Mouse (Mus musculus) heart, embryonic 15.5 days (tissue): ENCODE measurements around the gene Osbp2. TPM values are rescaled to one million over a fixed set of nuclear protein-coding genes. Genes with fewer than 3 reads are reported as not detected.
A peak's percentile ranks its signal among the peaks of the same experiment; 100 is the strongest.

Source experiments
- ATAC-seq: fragments of 200-750 bp; cut with Nextera tagmentation; replicated peaks from 2 replicates; pipeline ENCODE4 v1.8.0; 2017; ENCODE audit warnings: low read depth, moderate TSS enrichment; ENCODE audit not compliant: insufficient number of reproducible peaks, insufficient read depth, low FRiP score
- H3K27ac ChIP-seq: fragments of 300-500 bp; sonication (generic); 2 replicates; pipeline ENCODE4 v1.5.1; 2015; ENCODE audit warnings: mild to moderate bottlenecking, inconsistent platforms
- H3K27me3 ChIP-seq: fragments of 300-500 bp; sonication (generic); 2 replicates; pipeline ENCODE4 v1.6.1; 2015; ENCODE audit warnings: inconsistent platforms
- H3K36me3 ChIP-seq: fragments of 300-500 bp; sonication (generic); 2 replicates; pipeline ENCODE4 v1.6.1; 2015; ENCODE audit warnings: mild to moderate bottlenecking, inconsistent platforms
- H3K4me1 ChIP-seq: fragments of 300-500 bp; sonication (generic); replicated peaks from 2 replicates; pipeline ENCODE4 v1.6.1; 2015; ENCODE audit warnings: inconsistent platforms
- H3K4me2 ChIP-seq: fragments of 300-500 bp; sonication (generic); 2 replicates; pipeline ENCODE4 v1.6.1; 2015; ENCODE audit warnings: inconsistent platforms, mild to moderate bottlenecking, moderate library complexity
- H3K4me3 ChIP-seq: fragments of 300-500 bp; sonication (generic); 2 replicates; pipeline ENCODE4 v1.5.1; 2015; ENCODE audit warnings: mild to moderate bottlenecking, inconsistent platforms
- H3K9ac ChIP-seq: fragments of 300-500 bp; sonication (generic); 2 replicates; pipeline ENCODE4 v1.6.1; 2015; ENCODE audit warnings: mild to moderate bottlenecking, inconsistent platforms
- H3K9me3 ChIP-seq: fragments of 300-500 bp; sonication (generic); replicated peaks from 2 replicates; pipeline ENCODE4 v1.6.1; 2016; ENCODE audit warnings: inconsistent platforms
- WGBS: fragments of 180-500 bp; shearing (Covaris S2); methylation state at CpG from one replicate; pipeline ENCODE4 v1.1.7; 2015; ENCODE audit warnings: mixed read lengths; 5-methylcytosine and 5-hydroxymethylcytosine counted together
- polyA plus RNA-seq: library from polyadenylated mRNA; unstranded; fragments of >200 nt; fragmentation: Nextera tagmentation; extraction: Ambion mirVana; gene quantifications from 2 replicates; pipeline ENCODE4 v1.2.1, GENCODE M21; 2015

Gene Osbp2
- polyA plus RNA-seq, 1 experiment from 2014 or later = 1.5 TPM

DNA sequence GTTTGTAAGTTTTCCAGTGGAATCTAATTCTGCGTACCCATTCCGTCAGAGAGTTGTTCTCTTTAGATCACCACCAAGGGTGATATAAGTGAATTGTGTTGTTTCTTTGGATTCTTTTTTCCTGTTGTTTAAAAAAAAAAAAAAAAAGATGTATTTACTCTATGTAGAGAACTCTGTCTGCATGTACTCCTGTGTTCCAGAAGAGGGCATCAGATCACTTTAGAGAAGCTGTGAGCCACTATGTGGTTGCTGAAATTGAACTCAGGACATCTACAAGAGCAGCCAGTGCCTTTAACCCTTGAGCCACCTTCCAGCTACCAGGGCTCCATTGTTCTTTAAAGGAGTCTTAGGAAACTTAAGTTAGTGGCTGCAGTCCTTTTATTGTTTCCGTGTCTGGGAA is 166.3 kb downstream of the Osbp2 start:
- H3K4me1 ChIP-seq = no peaks in the 10 kb centered on the region
- ATAC-seq = no peak
- H3K27ac ChIP-seq = no peak overlapping the region
- no peaks in the 10 kb centered on the region for H3K9me3 ChIP-seq
- H3K9ac ChIP-seq = no peak overlapping the region
- no peak overlapping the region for H3K4me2 ChIP-seq
- no peak overlapping the region for H3K4me3 ChIP-seq
- no peaks in the 10 kb centered on the region for H3K27me3 ChIP-seq
- WGBS = 84% methylated on average over 3 of the region's 3 CpGs
- H3K36me3 ChIP-seq = no peaks in the 10 kb centered on the region; the same call in 1 of the 2 replicates

DNA sequence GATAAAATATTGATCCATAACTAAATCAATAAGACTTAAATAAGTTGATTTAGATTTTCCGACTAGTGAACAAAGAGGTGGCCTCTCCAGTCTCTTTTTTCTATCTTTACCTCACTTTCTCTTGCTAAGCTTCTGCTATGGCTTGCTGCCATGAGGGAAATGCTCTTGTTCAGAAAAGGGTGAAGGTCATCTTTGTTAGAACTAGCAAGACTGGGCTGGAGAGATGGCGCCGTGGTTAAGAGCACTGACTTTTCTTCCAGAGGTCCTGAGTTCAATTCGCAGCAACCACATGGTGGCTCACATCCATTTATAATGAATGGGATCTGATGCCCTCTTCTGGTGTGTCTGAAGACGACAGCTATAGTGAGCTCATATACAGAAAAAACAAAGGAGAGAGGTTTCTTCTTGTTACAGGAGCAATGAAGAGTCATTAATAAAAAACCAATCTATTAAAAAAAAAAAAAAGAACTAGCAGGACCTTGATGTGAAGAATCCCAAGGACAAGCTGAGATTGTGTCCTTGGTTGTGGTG is 167.6 kb downstream of the Osbp2 start:
- WGBS = 80% methylated on average over 5 of the region's 5 CpGs
- H3K9me3 ChIP-seq = no peaks in the 10 kb centered on the region
- H3K36me3 ChIP-seq = peaks cover 5% of the 10 kb centered on the region; the same call in 1 of the 2 replicates
- H3K4me2 ChIP-seq = no peak overlapping the region
- no peak for ATAC-seq
- H3K27me3 ChIP-seq = no peaks in the 10 kb centered on the region
- no peak overlapping the region for H3K4me3 ChIP-seq
- no peak overlapping the region for H3K9ac ChIP-seq
- no peak overlapping the region for H3K27ac ChIP-seq
- no peaks in the 10 kb centered on the region for H3K4me1 ChIP-seq

DNA sequence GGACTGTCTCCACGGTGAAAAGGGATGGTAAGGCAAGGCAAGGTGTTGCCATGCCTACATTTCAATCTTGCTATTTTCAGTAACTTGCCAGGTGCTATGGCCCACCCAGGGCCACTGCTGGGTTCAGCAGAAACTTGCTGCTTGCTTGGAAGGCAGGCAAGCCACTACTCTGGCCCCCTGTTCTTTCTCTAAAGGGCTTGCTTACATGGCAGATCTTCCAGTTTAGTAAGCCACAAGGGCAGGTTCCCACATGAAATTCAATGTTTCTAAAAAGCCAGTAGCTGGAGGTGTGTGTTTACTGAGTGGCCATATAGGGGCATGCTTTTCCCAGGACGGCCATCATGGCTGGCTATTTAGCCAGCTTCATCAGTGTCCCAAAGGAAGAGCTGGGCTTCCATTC is 172.0 kb downstream of the Osbp2 start:
- no peak overlapping the region for H3K9ac ChIP-seq
- no peak overlapping the region for H3K27ac ChIP-seq
- H3K9me3 ChIP-seq = no peaks in the 10 kb centered on the region
- peaks cover 47% of the 10 kb centered on the region for H3K36me3 ChIP-seq
- H3K4me2 ChIP-seq = no peak overlapping the region
- no peak for ATAC-seq
- H3K4me3 ChIP-seq = no peak overlapping the region
- WGBS = 76% methylated on average over 2 of the region's 2 CpGs
- no peaks in the 10 kb centered on the region for H3K27me3 ChIP-seq
- no peaks in the 10 kb centered on the region for H3K4me1 ChIP-seq

DNA sequence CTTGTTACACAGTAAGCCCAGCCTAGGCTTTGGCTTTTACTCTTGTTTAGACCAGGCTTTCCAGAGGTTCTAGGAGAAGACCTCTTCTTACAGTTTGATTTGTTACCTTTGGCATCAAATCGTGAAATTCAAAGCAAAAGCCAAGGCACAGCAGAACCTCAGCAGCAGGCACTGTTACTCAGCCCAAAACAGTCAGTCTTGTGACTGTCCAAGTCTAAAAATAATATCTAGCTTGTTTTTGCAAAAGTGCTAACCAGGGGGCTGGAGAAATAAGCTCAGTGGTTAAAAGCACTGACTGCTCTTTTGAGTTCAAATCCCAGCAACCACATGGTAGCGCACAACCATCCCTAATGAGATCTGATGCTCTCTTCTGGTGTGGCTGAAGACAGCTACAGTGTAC is 176.8 kb downstream of the Osbp2 start:
- Histone ChIP-seq H3K36me3 (peaks cover 89% of the 10 kb centered on the region), H3K9ac (no peak overlapping the region), H3K4me3 (no peak overlapping the region), H3K4me2 (no peak overlapping the region), H3K27ac (no peak overlapping the region), H3K27me3 (no peaks in the 10 kb centered on the region), H3K4me1 (no peaks in the 10 kb centered on the region), H3K9me3 (no peaks in the 10 kb centered on the region)
- 88% methylated on average over 2 of the region's 2 CpGs for WGBS
- ATAC-seq = no peak

DNA sequence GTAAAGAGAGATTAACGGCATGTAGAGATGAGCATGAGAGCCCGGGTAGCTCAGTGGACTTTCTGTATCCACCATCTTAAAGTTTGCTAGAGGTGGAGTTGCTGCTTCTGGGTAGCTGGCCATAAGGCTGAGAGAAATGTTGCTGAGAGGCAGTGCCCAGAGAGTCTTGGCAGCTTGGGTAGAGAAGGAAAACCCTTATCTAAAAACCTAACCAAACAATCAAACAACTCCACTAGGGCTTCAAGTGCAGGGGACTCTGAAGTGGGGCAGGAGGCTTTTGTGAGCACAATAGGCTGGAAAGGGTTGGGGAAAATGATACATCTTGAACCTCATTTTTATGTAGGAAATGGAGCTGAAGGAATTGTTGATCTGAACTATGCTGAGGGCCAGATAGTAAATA is 177.4 kb downstream of the Osbp2 start:
- Histone ChIP-seq H3K27me3 (no peaks in the 10 kb centered on the region), H3K4me2 (no peak overlapping the region), H3K9ac (no peak overlapping the region), H3K9me3 (no peaks in the 10 kb centered on the region), H3K4me1 (no peaks in the 10 kb centered on the region), H3K27ac (no peak overlapping the region), H3K4me3 (no peak overlapping the region), H3K36me3 (peaks cover 90% of the 10 kb centered on the region)
- WGBS = 87% methylated on average over 2 of the region's 2 CpGs
- ATAC-seq = no peak

DNA sequence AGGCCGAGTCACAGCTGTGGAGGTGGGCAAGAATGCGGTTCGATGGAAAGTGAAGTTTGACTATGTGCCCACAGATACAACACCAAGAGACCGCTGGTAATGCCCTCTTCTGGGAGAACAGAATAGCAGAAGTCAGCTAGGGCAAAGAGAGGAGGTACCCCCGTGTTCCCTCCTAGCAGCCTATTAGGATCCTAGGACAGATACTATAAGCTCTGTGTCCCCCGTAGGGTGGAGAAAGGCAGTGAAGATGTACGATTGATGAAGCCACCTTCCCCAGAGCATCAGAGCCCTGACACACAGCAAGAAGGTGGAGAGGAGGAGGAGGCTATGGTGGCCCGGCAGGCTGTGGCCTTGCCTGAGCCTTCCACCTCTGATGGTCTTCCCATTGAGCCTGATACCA is 178.3 kb downstream of the Osbp2 start:
- WGBS = 92% methylated on average over 8 of the region's 8 CpGs
- Histone ChIP-seq H3K36me3 (peaks cover 90% of the 10 kb centered on the region), H3K27me3 (no peaks in the 10 kb centered on the region), H3K4me2 (no peak overlapping the region), H3K27ac (no peak overlapping the region), H3K9ac (no peak overlapping the region), H3K9me3 (no peaks in the 10 kb centered on the region), H3K4me3 (no peak overlapping the region), H3K4me1 (no peaks in the 10 kb centered on the region)
- ATAC-seq = no peak

DNA sequence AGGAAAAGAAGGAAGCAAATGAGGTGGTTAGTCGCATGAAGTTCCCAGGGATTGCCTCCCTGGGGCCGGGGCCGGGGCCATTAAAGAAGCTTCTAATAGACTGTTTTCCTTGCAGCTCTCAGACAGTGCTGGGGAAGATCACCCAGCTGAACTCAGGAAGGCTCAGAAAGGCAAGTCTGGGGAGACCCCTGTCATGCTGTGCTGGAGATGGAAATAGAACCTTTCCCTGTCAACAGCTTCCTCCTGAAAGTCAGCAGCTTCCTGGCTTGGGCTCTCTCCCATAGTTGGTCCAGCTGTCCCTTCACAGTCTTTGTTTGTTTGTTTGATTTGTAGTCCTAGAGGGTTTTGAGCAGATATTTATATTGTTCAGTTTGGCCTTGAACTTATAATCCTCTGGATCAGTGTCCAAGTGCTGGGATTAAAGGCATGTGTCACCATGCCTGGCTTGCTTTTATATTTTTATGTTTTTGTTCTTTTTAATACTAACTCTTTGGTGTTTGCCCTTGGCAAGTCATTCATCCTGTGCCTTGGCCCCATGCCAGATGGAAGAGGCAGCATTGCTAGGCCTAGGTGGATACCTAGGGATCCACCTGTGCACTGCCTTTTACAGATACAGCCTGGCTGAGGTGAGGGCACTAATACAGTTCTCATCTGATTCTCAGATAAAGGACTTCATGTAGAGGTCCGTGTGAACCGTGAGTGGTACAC is 178.8 kb downstream of the Osbp2 start:
- no peaks in the 10 kb centered on the region for H3K4me1 ChIP-seq
- ATAC-seq = no peak
- H3K27ac ChIP-seq = no peak overlapping the region
- no peaks in the 10 kb centered on the region for H3K9me3 ChIP-seq
- H3K27me3 ChIP-seq = no peaks in the 10 kb centered on the region
- no peak overlapping the region for H3K4me2 ChIP-seq
- peaks cover 90% of the 10 kb centered on the region for H3K36me3 ChIP-seq
- no peak overlapping the region for H3K9ac ChIP-seq
- no peak overlapping the region for H3K4me3 ChIP-seq
- 93% methylated on average over 5 of the region's 5 CpGs for WGBS

DNA sequence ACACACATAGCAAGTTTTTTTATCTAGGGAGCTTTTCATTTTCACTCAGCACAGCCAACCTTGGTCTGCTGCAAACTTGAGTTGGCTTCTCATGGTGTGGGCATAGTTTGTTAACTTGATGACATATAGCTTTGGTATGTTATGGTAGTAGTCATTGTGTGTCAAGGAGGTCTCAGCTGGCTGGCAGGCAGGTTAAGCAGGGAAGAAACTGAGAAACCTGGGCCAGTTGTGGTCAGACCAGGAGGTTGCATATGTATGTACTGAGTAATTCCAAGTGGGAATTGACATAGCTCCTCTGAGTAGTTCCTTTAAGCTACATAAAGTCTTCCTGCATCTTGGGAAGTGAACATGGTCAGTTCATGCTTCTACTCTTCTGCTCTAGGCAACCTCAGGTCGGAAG is 179.5 kb downstream of the Osbp2 start:
- no peak for ATAC-seq
- 96% methylated on average over 1 of the region's 1 CpGs for WGBS
- H3K36me3 ChIP-seq = peaks cover 89% of the 10 kb centered on the region

DNA sequence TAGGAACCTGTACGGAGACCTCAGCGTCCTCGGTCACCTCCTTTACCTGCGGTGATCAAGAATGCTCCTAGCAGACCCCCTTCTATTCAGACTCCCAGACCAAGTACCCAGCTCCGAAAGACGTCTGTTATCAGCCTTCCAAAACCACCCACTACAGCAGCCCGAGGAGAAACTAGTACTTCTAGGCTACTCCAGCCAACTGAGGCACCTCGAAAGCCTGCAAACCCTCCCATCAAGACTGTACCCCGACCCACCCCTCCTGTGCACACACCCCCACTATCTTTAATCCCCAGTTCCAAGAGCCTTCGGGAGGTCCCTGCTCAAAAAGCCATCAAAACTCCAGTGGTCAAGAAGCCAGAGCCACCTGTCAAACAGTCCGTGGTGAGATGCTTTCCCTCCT is 180.0 kb downstream of the Osbp2 start:
- Histone ChIP-seq H3K9ac (no peak overlapping the region), H3K9me3 (no peaks in the 10 kb centered on the region), H3K4me2 (no peak overlapping the region), H3K4me1 (no peaks in the 10 kb centered on the region), H3K36me3 (peaks cover 88% of the 10 kb centered on the region), H3K27ac (no peak overlapping the region), H3K4me3 (no peak overlapping the region), H3K27me3 (no peaks in the 10 kb centered on the region)
- 89% methylated on average over 11 of the region's 11 CpGs for WGBS
- no peak for ATAC-seq

More for the DNA sequence above, 179.5 kb downstream of the Osbp2 start:
- H3K9ac ChIP-seq = no peak overlapping the region
- H3K27me3 ChIP-seq = no peaks in the 10 kb centered on the region
- H3K4me1 ChIP-seq = no peaks in the 10 kb centered on the region
- H3K9me3 ChIP-seq = no peaks in the 10 kb centered on the region
- no peak overlapping the region for H3K27ac ChIP-seq
- no peak overlapping the region for H3K4me3 ChIP-seq
- H3K4me2 ChIP-seq = no peak overlapping the region

DNA sequence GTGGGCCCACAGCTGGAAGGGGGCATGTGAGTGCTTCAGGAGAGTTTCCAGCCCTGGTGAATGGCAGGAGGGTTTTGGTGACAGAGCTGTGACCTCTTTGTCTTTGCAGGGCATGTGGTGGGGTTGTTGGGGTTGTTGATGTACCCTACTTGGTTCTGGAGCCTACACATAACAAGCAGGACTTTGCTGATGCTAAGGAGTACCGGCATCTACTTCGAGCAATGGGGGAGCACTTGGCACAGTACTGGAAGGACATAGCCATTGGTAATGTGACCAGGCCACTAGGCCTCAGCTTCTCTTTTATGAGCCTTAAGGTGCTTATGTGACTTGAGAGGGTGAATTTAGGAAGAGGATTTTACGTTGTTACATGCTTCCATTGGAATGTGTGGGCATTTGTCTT is 183.9 kb downstream of the Osbp2 start:
- WGBS = 95% methylated on average over 3 of the region's 3 CpGs
- H3K9ac ChIP-seq = no peak overlapping the region
- ATAC-seq = no peak

DNA sequence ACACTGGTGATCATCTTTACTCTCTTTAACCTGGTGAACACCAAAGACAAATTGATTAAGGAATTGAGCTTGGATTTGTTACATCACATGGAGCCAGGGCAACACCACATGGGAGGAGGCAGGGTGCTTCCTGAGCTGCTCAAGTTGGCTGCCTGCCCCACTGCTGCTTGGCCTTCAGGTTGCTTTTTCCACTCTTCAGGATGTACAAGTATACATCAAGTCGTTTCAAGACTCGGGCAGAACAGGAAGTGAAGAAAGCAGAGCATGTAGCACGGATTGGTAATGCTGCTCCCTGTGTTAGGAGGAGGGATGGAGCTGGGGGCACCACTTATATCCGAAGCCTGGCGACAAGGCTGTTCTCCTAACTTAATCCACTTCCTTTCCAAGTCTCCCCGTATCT is 186.5 kb downstream of the Osbp2 start:
- Histone ChIP-seq H3K9me3 (no peaks in the 10 kb centered on the region), H3K4me2 (no peak overlapping the region), H3K4me3 (no peak overlapping the region), H3K9ac (no peak overlapping the region), H3K27ac (no peak overlapping the region; the same call in 1 of the 2 replicates), H3K4me1 (no peaks in the 10 kb centered on the region), H3K27me3 (no peaks in the 10 kb centered on the region), H3K36me3 (peaks cover 92% of the 10 kb centered on the region)
- 69% methylated on average over 6 of the region's 6 CpGs for WGBS
- no peak for ATAC-seq

More for the DNA sequence above, 183.9 kb downstream of the Osbp2 start:
- Histone ChIP-seq H3K27ac (no peak overlapping the region), H3K4me3 (no peak overlapping the region), H3K4me1 (no peaks in the 10 kb centered on the region), H3K4me2 (no peak overlapping the region), H3K27me3 (no peaks in the 10 kb centered on the region), H3K9me3 (no peaks in the 10 kb centered on the region), H3K36me3 (peaks cover 89% of the 10 kb centered on the region)

DNA sequence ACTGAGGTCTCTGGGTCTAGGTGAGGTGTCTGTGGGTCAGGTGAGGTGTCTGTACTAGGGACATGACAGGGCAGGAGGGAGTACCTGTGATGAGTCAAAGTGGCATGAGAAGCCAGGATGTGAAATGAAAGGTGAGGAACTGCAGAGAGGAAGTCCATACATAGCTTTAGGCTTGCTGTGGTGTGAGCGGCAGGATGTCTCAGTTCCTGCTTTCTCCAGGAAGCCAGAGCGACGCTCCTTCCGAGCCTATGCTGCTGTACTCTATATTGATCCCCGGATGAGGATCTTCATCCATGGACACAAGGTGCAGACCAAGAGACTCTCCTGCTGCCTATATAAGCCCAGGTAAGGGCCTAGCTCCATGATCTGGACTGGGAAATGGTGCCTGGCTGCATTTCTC is 187.3 kb downstream of the Osbp2 start:
- 72% methylated on average over 5 of the region's 5 CpGs for WGBS
- Histone ChIP-seq H3K9me3 (no peaks in the 10 kb centered on the region), H3K27me3 (no peaks in the 10 kb centered on the region), H3K4me3 (no peak overlapping the region), H3K4me1 (no peaks in the 10 kb centered on the region), H3K9ac (no peak overlapping the region), H3K36me3 (peaks cover 97% of the 10 kb centered on the region), H3K4me2 (no peak overlapping the region), H3K27ac (peak overlapping the region; percentile 5; the same call in 1 of the 2 replicates)
- ATAC-seq = no peak
